Mouse (Mus musculus): ENCODE data around the gene Sec24a. TPM values are rescaled to one million over a fixed set of nuclear protein-coding genes. Genes with fewer than 3 reads are reported as not detected.
"Not testable (repeated sequence)": the region's sequence is repeated elsewhere in the genome, so short reads cannot be mapped to it uniquely, and the experiment has no call there.

Gene Sec24a
- polyA plus RNA-seq, 1 experiment from 2014 or later = 11.7 TPM

DNA sequence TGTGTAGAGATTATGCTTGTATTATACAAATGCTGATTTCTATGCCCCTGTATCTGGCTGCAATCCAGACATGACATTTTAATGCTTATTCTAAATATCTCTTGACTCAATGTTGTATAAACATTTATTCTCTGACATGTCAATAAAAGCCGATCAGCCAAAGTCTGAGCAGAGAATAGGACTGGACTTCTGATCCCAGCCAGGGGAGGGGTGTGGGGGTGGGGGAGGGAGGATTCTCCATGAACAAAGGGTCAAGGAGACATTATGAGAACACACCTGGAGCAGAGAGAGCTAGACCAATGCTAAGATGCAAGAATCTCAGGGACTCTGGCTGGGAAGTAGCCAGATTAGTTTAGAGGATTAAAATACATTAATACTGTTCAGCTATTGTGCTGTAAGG, 17.3 kb downstream of the Sec24a start:
- Histone ChIP-seq H3K36me3 (ENCODE audit: insufficient read depth, low read length) (peaks cover 21% of the 10 kb centered on the region), H3K27ac (ENCODE audit: low read length) (no peak overlapping the region), H3K4me3 (ENCODE audit: low read length) (no peak overlapping the region), H3K9ac (replicated peaks; ENCODE audit: low read length) (no peak overlapping the region), H3K9me3 (ENCODE audit: low read length) (no peaks in the 10 kb centered on the region), H3K4me1 (ENCODE audit: insufficient read depth, low read length) (no peaks in the 10 kb centered on the region), H3K27me3 (ENCODE audit: insufficient read depth, low read length) (no peaks in the 10 kb centered on the region), H3K4me2 (replicated peaks; ENCODE audit: low read depth, low read length) (no peak overlapping the region)
- 88% methylated on average over 1 of the region's 1 CpGs for WGBS
- ATAC-seq (ENCODE audit: low FRiP score, low TSS enrichment) = no peak

DNA sequence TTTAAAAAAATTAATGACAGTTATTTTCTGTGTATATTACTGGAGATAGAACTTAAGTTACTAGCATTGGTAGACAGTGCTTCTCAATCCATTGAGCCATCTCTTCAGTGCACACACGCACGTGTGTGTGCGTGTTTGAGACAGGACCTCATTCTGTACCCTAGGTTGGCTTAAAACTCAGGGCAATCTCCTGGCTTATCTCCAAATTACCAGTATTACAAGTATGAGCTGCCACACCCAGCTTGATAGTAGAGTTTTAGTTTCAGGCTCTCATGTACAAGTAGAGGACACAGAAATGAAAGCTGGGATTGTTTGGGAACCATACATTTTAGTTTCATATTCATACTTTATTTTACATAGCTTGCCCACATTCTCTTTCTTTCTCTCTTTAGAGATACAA, 22.7 kb downstream of the Sec24a start:
- peaks cover 37% of the 10 kb centered on the region for H3K36me3 ChIP-seq (ENCODE audit: insufficient read depth, low read length)
- ATAC-seq (ENCODE audit: low FRiP score, low TSS enrichment) = no peak
- 100% methylated on average over 3 of the region's 3 CpGs for WGBS

DNA sequence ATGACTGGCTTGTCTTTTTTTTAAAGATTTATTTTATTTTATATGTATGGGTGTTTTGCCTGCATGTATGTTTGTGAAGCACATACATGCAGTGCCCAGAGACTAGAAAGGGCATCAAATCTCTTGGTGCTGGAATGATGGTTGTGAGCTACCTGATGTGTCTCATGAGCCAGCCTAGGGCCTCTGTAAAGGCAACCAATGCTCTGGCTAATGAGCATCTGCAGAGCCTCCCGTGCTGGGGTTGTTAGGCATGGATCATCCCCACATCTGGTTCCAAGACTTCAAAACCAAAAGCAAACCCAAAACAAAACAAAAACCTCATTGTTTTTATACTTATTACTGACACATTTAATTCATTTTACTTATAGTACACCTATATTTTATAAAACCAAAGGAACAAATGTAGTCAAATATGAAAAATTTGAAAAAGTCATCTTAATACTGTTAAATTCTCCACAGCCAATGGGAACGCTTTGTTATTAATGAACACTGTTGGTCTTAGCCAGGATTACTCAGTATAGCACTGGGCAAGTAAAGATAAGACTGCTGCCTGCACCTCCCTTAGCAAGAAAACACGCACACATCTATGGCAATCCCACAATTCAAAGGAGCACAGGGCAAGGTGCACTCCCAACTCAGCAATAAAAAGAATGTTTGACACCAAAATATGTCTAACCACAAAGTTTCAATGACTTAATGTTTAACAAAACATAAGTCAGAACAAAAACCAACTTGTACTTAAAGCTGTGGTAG, 24.6 kb downstream of the Sec24a start:
- Histone ChIP-seq H3K4me2 (replicated peaks; ENCODE audit: low read depth, low read length) (no peak overlapping the region), H3K36me3 (ENCODE audit: insufficient read depth, low read length) (peaks cover 47% of the 10 kb centered on the region), H3K9me3 (ENCODE audit: low read length) (no peaks in the 10 kb centered on the region), H3K27ac (ENCODE audit: low read length) (no peak overlapping the region), H3K9ac (replicated peaks; ENCODE audit: low read length) (no peak overlapping the region), H3K4me1 (ENCODE audit: insufficient read depth, low read length) (no peaks in the 10 kb centered on the region), H3K27me3 (ENCODE audit: insufficient read depth, low read length) (no peaks in the 10 kb centered on the region), H3K4me3 (ENCODE audit: low read length) (no peak overlapping the region)
- WGBS = 87% methylated on average over 3 of the region's 3 CpGs
- ATAC-seq (ENCODE audit: low FRiP score, low TSS enrichment) = no peak

More for the DNA sequence above, 22.7 kb downstream of the Sec24a start:
- Histone ChIP-seq H3K27ac (ENCODE audit: low read length) (no peak overlapping the region), H3K4me2 (replicated peaks; ENCODE audit: low read depth, low read length) (no peak overlapping the region), H3K27me3 (ENCODE audit: insufficient read depth, low read length) (no peaks in the 10 kb centered on the region), H3K4me3 (ENCODE audit: low read length) (no peak overlapping the region), H3K4me1 (ENCODE audit: insufficient read depth, low read length) (no peaks in the 10 kb centered on the region), H3K9ac (replicated peaks; ENCODE audit: low read length) (no peak overlapping the region), H3K9me3 (ENCODE audit: low read length) (no peaks in the 10 kb centered on the region)

DNA sequence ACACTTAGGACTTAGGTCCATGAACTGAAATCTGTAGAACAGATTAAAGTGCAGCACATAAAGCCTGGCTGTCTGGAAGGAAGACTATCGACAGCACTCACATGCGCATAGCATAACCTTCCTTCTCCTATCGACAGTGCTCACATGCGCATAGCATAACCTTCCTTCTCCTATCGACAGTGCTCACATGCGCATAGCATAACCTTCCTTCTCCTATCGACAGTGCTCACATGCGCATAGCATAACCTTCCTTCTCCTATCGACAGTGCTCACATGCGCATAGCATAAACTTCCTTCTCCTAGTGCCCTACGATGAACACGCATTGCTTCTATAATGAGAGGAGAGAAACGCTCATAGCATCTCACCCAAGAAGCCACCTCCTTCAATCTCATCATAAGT, 29.2 kb downstream of the Sec24a start:
- H3K4me2 ChIP-seq (replicated peaks; ENCODE audit: low read depth, low read length); H3K27ac ChIP-seq (ENCODE audit: low read length); H3K4me1 ChIP-seq (ENCODE audit: insufficient read depth, low read length); H3K9ac ChIP-seq (replicated peaks; ENCODE audit: low read length); H3K4me3 ChIP-seq (ENCODE audit: low read length); ATAC-seq (ENCODE audit: low FRiP score, low TSS enrichment); H3K27me3 ChIP-seq (ENCODE audit: insufficient read depth, low read length); H3K9me3 ChIP-seq (ENCODE audit: low read length): not testable (repeated sequence)
- WGBS = 98% methylated on average over 12 of the region's 13 CpGs
- peaks cover 39% of the 10 kb centered on the region for H3K36me3 ChIP-seq (ENCODE audit: insufficient read depth, low read length)

DNA sequence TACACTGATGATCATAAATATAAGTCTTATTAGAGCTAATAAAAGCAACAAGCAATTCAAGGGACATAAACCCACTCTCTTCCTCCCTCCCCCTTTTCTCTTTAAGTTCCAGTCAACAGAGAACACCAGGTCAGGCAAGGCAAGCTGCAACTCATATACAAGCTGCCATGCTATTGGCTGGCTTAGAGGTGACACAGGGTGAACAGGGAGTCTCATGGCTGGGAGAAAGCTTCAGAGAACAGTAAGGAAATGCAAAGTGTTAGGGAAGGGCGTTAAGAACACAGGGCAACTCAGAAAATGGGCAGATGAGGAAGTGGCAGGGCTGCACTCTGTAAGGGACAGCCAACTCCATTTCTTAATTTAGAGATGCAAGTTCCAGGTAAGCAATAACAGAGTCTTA, 30.6 kb downstream of the Sec24a start:
- no peak overlapping the region for H3K4me3 ChIP-seq (ENCODE audit: low read length)
- H3K36me3 ChIP-seq (ENCODE audit: insufficient read depth, low read length) = peaks cover 36% of the 10 kb centered on the region
- no peak for ATAC-seq (ENCODE audit: low FRiP score, low TSS enrichment)
- no peak overlapping the region for H3K9ac ChIP-seq (replicated peaks; ENCODE audit: low read length)
- no peak overlapping the region for H3K4me2 ChIP-seq (replicated peaks; ENCODE audit: low read depth, low read length)
- no peaks in the 10 kb centered on the region for H3K9me3 ChIP-seq (ENCODE audit: low read length)
- no peaks in the 10 kb centered on the region for H3K4me1 ChIP-seq (ENCODE audit: insufficient read depth, low read length)
- H3K27ac ChIP-seq (ENCODE audit: low read length) = no peak overlapping the region
- 83% methylated on average over 1 of the region's 1 CpGs for WGBS
- H3K27me3 ChIP-seq (ENCODE audit: insufficient read depth, low read length) = no peaks in the 10 kb centered on the region

DNA sequence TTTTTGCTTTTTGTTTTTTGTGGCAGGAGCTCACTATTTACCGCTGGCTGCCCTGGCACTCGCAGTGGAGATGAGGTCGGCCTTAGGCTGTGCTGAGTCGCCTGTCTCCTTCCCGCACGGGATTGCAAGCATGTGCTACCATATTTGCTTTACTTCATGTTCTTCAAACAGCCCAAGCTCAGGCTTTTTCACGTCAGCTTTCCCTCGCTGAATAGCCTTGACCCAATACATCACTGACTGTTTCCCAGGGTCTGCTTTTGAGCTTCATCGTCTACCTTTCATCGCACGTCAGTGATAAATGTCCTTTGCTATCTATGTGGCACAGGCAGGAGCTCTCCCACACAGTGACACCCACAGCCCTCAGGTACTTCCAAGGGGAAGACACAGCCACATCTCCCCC, 42.4 kb downstream of the Sec24a start:
- ATAC-seq (ENCODE audit: low FRiP score, low TSS enrichment) = no peak
- H3K36me3 ChIP-seq (ENCODE audit: insufficient read depth, low read length) = peaks cover 59% of the 10 kb centered on the region

DNA sequence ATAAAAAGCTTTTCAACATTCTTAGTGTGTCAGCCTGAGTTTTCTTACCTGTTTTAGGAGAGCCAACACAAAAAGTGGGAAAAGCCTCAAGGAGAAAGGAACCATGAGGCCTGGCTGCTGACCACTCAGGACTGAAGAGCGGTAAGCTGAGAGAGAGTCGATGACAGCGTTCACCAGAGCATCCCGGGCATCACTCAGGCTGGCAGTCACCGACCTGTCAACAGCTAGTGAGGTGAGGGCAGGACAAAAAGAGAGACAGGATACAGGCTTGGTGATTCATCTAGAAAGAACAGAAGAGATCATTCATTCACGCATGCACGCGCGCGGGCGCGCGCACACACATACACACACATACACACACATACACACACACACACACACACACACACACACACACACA, 56.4 kb downstream of the Sec24a start:
- Histone ChIP-seq H3K4me3 (ENCODE audit: low read length) (no peak overlapping the region), H3K4me2 (replicated peaks; ENCODE audit: low read depth, low read length) (no peak overlapping the region), H3K27ac (ENCODE audit: low read length) (no peak overlapping the region), H3K9me3 (ENCODE audit: low read length) (no peaks in the 10 kb centered on the region), H3K9ac (replicated peaks; ENCODE audit: low read length) (no peak overlapping the region), H3K27me3 (ENCODE audit: insufficient read depth, low read length) (no peaks in the 10 kb centered on the region), H3K36me3 (ENCODE audit: insufficient read depth, low read length) (peaks cover 49% of the 10 kb centered on the region), H3K4me1 (ENCODE audit: insufficient read depth, low read length) (no peaks in the 10 kb centered on the region)
- 96% methylated on average over 13 of the region's 13 CpGs for WGBS
- no peak for ATAC-seq (ENCODE audit: low FRiP score, low TSS enrichment)

More for the DNA sequence above, 42.4 kb downstream of the Sec24a start:
- H3K27ac ChIP-seq (ENCODE audit: low read length) = no peak overlapping the region
- H3K27me3 ChIP-seq (ENCODE audit: insufficient read depth, low read length) = no peaks in the 10 kb centered on the region
- no peak overlapping the region for H3K9ac ChIP-seq (replicated peaks; ENCODE audit: low read length)
- no peak overlapping the region for H3K4me3 ChIP-seq (ENCODE audit: low read length)
- WGBS = 95% methylated on average over 11 of the region's 11 CpGs
- H3K9me3 ChIP-seq (ENCODE audit: low read length) = no peaks in the 10 kb centered on the region
- no peaks in the 10 kb centered on the region for H3K4me1 ChIP-seq (ENCODE audit: insufficient read depth, low read length)
- no peak overlapping the region for H3K4me2 ChIP-seq (replicated peaks; ENCODE audit: low read depth, low read length)

DNA sequence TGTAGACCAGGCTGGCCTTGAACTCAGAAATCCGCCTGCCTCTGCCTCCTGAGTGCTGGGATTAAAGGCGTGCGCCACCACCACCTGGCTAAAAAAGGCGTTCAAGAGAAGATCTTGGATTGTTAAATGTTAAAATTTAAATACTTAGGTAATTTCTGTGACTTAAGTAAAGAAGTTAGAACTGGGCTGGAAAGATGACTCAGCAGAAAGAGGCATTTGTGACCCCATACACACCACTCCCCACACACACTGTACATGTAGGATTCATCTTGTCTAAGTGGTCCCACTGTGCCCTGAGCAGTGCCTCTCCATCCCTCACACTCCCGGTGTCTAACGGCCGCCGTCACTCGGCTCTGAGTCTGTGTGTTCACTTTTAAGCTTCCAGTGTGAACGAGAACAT, 57.0 kb downstream of the Sec24a start:
- WGBS = 97% methylated on average over 10 of the region's 10 CpGs
- H3K4me3 ChIP-seq (ENCODE audit: low read length) = no peak overlapping the region

DNA sequence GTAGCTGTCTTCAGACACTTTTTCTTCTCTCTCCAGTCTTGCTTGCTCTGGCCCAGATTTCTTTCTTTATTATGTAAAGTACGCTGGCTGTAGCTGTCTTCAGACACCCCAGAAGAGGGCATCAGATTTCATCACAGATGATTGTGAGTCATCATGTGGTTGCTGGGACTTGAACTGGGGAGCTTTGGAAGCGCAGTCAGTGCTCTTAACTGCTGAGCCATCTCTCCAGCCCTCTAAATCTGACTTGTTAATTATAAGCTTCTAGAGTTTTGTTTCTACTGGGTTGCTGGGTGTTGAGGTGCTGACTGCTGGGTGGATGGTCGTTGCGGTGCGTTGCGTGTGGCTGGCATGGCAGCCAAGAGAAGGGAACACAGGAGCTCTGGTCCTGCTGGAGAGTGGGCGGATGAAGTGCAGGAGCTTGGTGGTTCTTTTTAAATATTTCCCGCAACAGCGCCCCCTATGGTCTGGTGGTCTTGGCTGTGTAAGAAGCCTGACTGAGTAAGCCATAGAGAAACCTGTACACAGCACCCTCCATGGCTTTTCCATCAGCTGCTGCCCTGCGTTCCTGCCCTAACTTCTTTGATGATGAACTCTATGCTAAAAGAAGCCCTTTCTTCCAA, 59.9 kb downstream of the Sec24a start:
- Histone ChIP-seq H3K9me3 (ENCODE audit: low read length) (no peaks in the 10 kb centered on the region), H3K27ac (ENCODE audit: low read length) (no peak overlapping the region), H3K4me2 (replicated peaks; ENCODE audit: low read depth, low read length) (no peak overlapping the region), H3K9ac (replicated peaks; ENCODE audit: low read length) (no peak overlapping the region), H3K4me1 (ENCODE audit: insufficient read depth, low read length) (no peaks in the 10 kb centered on the region), H3K27me3 (ENCODE audit: insufficient read depth, low read length) (no peaks in the 10 kb centered on the region), H3K36me3 (ENCODE audit: insufficient read depth, low read length) (peaks cover 59% of the 10 kb centered on the region), H3K4me3 (ENCODE audit: low read length) (no peak overlapping the region)
- ATAC-seq (ENCODE audit: low FRiP score, low TSS enrichment) = no peak
- WGBS = 73% methylated on average over 10 of the region's 10 CpGs

More for the DNA sequence above, 57.0 kb downstream of the Sec24a start:
- Histone ChIP-seq H3K27ac (ENCODE audit: low read length) (no peak overlapping the region), H3K9me3 (ENCODE audit: low read length) (no peaks in the 10 kb centered on the region), H3K4me2 (replicated peaks; ENCODE audit: low read depth, low read length) (no peak overlapping the region), H3K4me1 (ENCODE audit: insufficient read depth, low read length) (no peaks in the 10 kb centered on the region), H3K27me3 (ENCODE audit: insufficient read depth, low read length) (no peaks in the 10 kb centered on the region), H3K9ac (replicated peaks; ENCODE audit: low read length) (no peak overlapping the region), H3K36me3 (ENCODE audit: insufficient read depth, low read length) (peaks cover 48% of the 10 kb centered on the region)
- ATAC-seq (ENCODE audit: low FRiP score, low TSS enrichment) = no peak

DNA sequence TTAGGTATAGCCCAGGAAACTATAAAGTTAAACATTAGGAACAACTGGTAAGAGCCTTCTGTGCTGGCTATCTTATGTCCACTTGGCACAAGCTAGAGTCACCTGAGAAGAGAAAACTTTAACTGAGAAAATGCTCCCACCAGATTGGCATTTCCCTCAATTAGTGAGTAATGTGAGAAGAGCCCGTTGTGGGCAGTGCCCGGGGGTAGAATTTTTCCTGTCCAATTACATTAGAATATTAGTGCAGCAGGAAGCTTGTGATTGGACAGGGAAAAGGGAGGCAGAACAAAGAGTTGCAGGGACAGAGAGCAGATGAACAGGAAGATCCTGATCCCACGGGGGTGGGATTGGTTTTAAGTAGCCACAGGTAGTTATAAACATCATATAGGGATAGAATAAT, 60.6 kb downstream of the Sec24a start:
- Histone ChIP-seq H3K27ac (ENCODE audit: low read length) (no peak overlapping the region), H3K9ac (replicated peaks; ENCODE audit: low read length) (no peak overlapping the region), H3K4me2 (replicated peaks; ENCODE audit: low read depth, low read length) (no peak overlapping the region), H3K9me3 (ENCODE audit: low read length) (no peaks in the 10 kb centered on the region), H3K27me3 (ENCODE audit: insufficient read depth, low read length) (no peaks in the 10 kb centered on the region), H3K4me1 (ENCODE audit: insufficient read depth, low read length) (no peaks in the 10 kb centered on the region), H3K36me3 (ENCODE audit: insufficient read depth, low read length) (peaks cover 59% of the 10 kb centered on the region), H3K4me3 (ENCODE audit: low read length) (no peak overlapping the region)
- ATAC-seq (ENCODE audit: low FRiP score, low TSS enrichment) = no peak
- WGBS = 40% methylated on average over 3 of the region's 3 CpGs

All from kidney, embryonic 16.5 days (tissue).